Mouse (Mus musculus): ENCODE results near the gene Dnajc17. TPM values are rescaled to one million over a fixed set of nuclear protein-coding genes. Genes with fewer than 3 reads are reported as not detected.

Gene Dnajc17
- polyA plus RNA-seq, 1 experiment from 2014 or later, result 26.2 TPM

DNA sequence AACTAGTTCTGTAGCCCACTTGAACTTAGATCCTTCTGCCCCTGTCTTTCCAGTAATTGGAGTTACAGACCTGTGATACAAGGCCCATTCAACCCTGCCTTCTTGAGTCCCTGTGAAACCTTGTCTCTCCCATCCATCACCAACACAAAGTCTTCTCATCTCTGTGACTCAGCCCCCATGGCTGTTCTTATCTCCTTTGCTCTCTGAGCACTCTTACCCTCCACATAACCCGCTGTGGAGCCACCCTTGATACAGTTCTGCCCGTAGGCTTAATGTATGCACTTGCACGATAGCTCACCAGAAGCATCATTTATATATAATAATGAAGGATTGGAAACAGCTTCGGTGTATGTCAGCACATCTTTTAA lies 32.2 kb upstream of the Dnajc17 start:
- H3K9ac ChIP-seq (replicated peaks; ENCODE audit: low read length), result no peak overlapping the region

DNA sequence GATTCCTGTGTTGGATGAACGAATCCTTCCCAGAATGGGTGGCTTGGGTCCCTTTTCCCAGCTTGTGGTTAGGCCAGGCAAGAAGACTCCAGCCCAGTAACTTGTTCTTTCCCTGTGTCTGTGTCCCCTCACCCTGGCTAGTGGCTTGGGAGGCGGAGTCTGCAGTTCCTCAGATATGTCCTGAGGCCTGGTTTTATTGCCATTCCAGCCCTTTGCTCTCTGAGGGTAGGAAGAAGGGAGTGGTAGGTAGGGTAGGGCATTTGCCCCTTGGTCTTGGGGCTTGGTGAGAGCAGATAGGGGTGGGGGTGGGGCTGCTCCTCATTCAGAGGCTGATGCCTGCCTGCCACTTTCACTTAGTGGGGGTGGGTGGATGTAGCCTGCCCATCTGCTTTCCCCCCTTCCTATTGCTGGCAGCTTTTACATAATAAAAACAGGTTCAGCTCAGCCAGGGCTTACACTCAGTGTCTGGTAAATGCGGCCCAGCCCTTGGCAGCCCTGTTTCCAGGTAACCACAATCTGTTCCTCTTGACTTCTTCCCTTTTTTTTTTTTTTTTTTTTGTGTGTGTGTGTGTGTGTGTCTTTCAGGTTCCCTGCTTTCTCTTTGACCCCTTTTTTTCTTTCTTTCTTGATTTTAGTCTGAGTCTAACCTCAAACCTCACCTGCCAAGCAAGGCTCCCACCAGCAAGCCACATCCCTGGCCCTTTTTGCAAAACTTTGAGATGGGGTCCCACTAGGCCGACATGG lies 31.7 kb upstream of the Dnajc17 start:
- H3K27ac ChIP-seq (replicated peaks; ENCODE audit: low read depth, low read length), result no peak overlapping the region

More for the DNA sequence above, 32.2 kb upstream of the Dnajc17 start:
- Histone ChIP-seq H3K9me3 (replicated peaks; ENCODE audit: control insufficient read depth, low read length) (no peaks in the 10 kb centered on the region), H3K4me2 (ENCODE audit: low read depth, low read length) (no peak overlapping the region), H3K4me3 (ENCODE audit: low read depth, low read length) (no peak overlapping the region), H3K36me3 (replicated peaks; ENCODE audit: control insufficient read depth, insufficient read depth, low read depth, low read length) (no peaks in the 10 kb centered on the region), H3K27me3 (ENCODE audit: control insufficient read depth, insufficient read depth, low read length) (peaks cover 35% of the 10 kb centered on the region), H3K27ac (replicated peaks; ENCODE audit: low read depth, low read length) (no peak overlapping the region), H3K4me1 (ENCODE audit: control insufficient read depth, insufficient read depth, low read length) (0 out of 2 replicates have a peak, but pooled peaks cover 5% of the 10 kb centered on the region)
- WGBS, result 89% methylated on average over 4 of the region's 4 CpGs
- ATAC-seq (replicated peaks; ENCODE audit: insufficient number of reproducible peaks, low FRiP score, low TSS enrichment, low read depth) (no peak), DNase-seq (ENCODE audit: low spot score) (no peak)

DNA sequence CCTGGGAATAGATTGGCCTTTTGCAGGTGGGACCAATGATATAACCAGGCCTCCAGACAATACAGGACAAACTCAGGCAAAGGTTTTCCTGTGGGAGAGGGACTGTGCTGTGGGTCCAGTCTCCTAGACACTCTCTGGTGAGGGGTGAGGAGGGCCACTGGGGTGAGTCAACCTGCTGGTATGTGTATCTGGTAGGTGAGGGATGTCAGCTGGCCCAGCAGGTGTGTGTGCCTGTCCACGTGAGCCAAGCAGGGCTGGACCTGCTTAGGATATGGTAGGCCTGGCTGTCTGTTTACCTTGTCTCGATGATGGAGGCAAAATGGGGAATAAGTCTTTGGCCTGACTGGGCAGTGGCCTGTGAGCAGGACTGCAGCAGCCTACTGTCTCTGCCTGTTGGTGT lies 30.1 kb upstream of the Dnajc17 start:
- DNase-seq (ENCODE audit: low spot score) (no peak), ATAC-seq (replicated peaks; ENCODE audit: insufficient number of reproducible peaks, low FRiP score, low TSS enrichment, low read depth) (no peak)
- Histone ChIP-seq H3K9ac (replicated peaks; ENCODE audit: low read length) (no peak overlapping the region), H3K4me1 (ENCODE audit: control insufficient read depth, insufficient read depth, low read length) (0 out of 2 replicates have a peak, but pooled peaks cover 5% of the 10 kb centered on the region), H3K4me3 (ENCODE audit: low read depth, low read length) (no peak overlapping the region), H3K27ac (replicated peaks; ENCODE audit: low read depth, low read length) (no peak overlapping the region), H3K36me3 (replicated peaks; ENCODE audit: control insufficient read depth, insufficient read depth, low read depth, low read length) (no peaks in the 10 kb centered on the region), H3K9me3 (replicated peaks; ENCODE audit: control insufficient read depth, low read length) (no peaks in the 10 kb centered on the region), H3K4me2 (ENCODE audit: low read depth, low read length) (no peak overlapping the region), H3K27me3 (ENCODE audit: control insufficient read depth, insufficient read depth, low read length) (peaks cover 35% of the 10 kb centered on the region)
- 52% methylated on average over 2 of the region's 2 CpGs for WGBS

More for the DNA sequence above, 31.7 kb upstream of the Dnajc17 start:
- H3K27me3 ChIP-seq (ENCODE audit: control insufficient read depth, insufficient read depth, low read length), result peaks cover 35% of the 10 kb centered on the region
- WGBS, result 69% methylated on average over 4 of the region's 4 CpGs
- DNase-seq (ENCODE audit: low spot score) (no peak), ATAC-seq (replicated peaks; ENCODE audit: insufficient number of reproducible peaks, low FRiP score, low TSS enrichment, low read depth) (no peak)
- 0 out of 2 replicates have a peak, but pooled peaks cover 5% of the 10 kb centered on the region for H3K4me1 ChIP-seq (ENCODE audit: control insufficient read depth, insufficient read depth, low read length)
- H3K9ac ChIP-seq (replicated peaks; ENCODE audit: low read length), result no peak overlapping the region
- H3K4me3 ChIP-seq (ENCODE audit: low read depth, low read length), result no peak overlapping the region
- H3K36me3 ChIP-seq (replicated peaks; ENCODE audit: control insufficient read depth, insufficient read depth, low read depth, low read length), result no peaks in the 10 kb centered on the region
- no peaks in the 10 kb centered on the region for H3K9me3 ChIP-seq (replicated peaks; ENCODE audit: control insufficient read depth, low read length)
- H3K4me2 ChIP-seq (ENCODE audit: low read depth, low read length), result no peak overlapping the region

DNA sequence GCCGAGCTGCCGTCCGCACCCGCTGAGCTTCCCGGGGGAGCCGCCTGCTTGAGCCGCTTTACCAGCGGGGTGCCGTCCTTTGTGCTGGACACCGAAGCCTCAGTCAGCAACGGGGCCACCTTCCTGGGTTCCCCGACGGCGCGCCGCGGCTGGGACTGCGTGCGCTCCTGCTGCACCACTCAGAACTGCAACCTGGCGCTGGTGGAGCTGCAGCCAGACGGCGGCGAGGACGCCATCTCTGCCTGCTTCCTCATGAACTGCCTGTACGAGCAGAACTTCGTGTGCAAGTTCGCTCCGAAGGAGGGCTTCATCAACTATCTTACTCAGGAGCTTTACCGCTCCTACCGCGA lies 29.3 kb upstream of the Dnajc17 start:
- H3K9ac ChIP-seq (replicated peaks; ENCODE audit: low read length), result peak overlapping the region; percentile 40
- H3K4me1 ChIP-seq (ENCODE audit: control insufficient read depth, insufficient read depth, low read length), result 0 out of 2 replicates have a peak, but pooled peaks cover 5% of the 10 kb centered on the region
- H3K27me3 ChIP-seq (ENCODE audit: control insufficient read depth, insufficient read depth, low read length), result peaks cover 35% of the 10 kb centered on the region
- H3K4me2 ChIP-seq (ENCODE audit: low read depth, low read length), result peak overlapping the region; percentile 71
- peak overlapping the region; percentile 40 for H3K4me3 ChIP-seq (ENCODE audit: low read depth, low read length)
- WGBS, result under 1% methylated on average over 31 of the region's 31 CpGs
- ATAC-seq (replicated peaks; ENCODE audit: insufficient number of reproducible peaks, low FRiP score, low TSS enrichment, low read depth) (no peak), DNase-seq (ENCODE audit: low spot score) (peak; percentile 30)
- no peaks in the 10 kb centered on the region for H3K9me3 ChIP-seq (replicated peaks; ENCODE audit: control insufficient read depth, low read length)
- H3K27ac ChIP-seq (replicated peaks; ENCODE audit: low read depth, low read length), result no peak overlapping the region
- H3K36me3 ChIP-seq (replicated peaks; ENCODE audit: control insufficient read depth, insufficient read depth, low read depth, low read length), result no peaks in the 10 kb centered on the region

DNA sequence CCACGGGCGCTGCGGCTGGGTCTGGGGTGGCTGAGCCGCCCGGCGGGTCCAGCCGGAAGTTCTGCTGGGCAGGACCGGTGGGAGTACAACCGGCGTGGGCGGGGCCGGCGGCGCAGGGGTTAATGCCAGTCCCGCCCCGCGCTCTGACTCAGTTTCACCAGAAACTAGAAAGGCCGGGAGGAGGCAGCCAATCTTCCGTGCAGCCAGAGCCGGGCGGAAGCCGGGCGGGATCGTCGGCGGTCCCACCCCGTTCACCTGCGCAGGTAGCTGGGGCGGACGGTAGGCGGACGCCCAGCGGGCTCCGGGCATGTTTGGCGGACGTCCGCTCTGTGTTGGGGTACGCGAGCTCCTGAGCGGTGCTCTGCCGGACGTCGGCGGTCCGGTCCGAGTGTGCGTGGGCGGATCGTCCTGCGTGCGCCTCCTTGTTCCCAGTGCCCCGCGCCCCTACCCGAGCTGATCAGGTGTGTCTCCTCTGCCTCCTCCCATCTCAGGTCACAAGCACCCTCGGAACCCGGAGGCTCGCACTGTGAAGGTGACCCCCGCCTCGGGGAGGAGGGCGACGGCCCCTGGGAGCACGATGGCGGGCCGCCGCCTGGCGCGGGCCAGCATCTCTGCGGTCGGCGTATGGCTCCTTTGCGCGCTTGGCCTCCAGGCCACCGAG lies 28.7 kb upstream of the Dnajc17 start, which contains the start of gene Spint1:
TSS of gene Spint1 (plus strand) at position 153 of the 661 bp plus-strand sequence.
- Histone ChIP-seq H3K9ac (replicated peaks; ENCODE audit: low read length) (peak within 1 kb of the TSS; percentile 40), H3K27ac (replicated peaks; ENCODE audit: low read depth, low read length) (no peak within 1 kb of the TSS), H3K4me2 (ENCODE audit: low read depth, low read length) (peak within 1 kb of the TSS; percentile 71), H3K36me3 (replicated peaks; ENCODE audit: control insufficient read depth, insufficient read depth, low read depth, low read length) (no peaks in the 10 kb centered on the region), H3K4me1 (ENCODE audit: control insufficient read depth, insufficient read depth, low read length) (0 out of 2 replicates have a peak, but pooled peaks cover 5% of the 10 kb centered on the region), H3K27me3 (ENCODE audit: control insufficient read depth, insufficient read depth, low read length) (peaks cover 35% of the 10 kb centered on the region), H3K4me3 (ENCODE audit: low read depth, low read length) (peak within 1 kb of the TSS; percentile 40), H3K9me3 (replicated peaks; ENCODE audit: control insufficient read depth, low read length) (no peaks in the 10 kb centered on the region)
- DNase-seq (ENCODE audit: low spot score) (peak; percentile 10), ATAC-seq (replicated peaks; ENCODE audit: insufficient number of reproducible peaks, low FRiP score, low TSS enrichment, low read depth) (peak; percentile 45; the same call in 1 of the 2 replicates)
- 1% methylated on average over 65 of the region's 73 CpGs for whole genome bisulfite sequencing

DNA sequence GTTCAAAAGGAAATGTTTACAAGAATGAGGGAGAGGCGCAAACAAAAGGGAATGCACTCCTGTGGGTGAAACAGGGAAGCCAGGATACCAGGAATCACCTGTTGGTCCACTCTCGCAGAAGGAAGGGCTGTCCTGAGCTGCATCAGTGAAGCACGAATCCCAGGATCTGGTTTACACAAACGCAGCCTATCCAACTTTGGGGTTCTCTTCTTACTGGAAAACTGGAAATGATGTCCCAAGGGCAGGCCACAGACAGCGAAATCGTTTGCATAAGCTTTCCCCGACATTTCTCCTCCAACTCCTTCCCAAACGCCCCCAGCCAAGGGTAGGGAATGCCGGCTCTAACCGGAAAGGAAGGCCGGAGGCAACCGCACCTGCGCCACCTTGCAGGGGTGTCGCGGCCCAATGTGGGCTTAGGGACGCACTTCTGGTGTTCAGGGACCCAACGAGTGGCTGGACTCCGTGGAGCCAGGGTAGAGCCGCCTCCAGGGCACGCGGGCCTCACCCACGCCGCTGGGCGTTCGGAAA lies 28.2 kb upstream of the Dnajc17 start:
- H3K4me2 ChIP-seq (ENCODE audit: low read depth, low read length), result peak overlapping the region; percentile 71
- peak overlapping the region; percentile 40 for H3K4me3 ChIP-seq (ENCODE audit: low read depth, low read length)
- no peak for DNase-seq (ENCODE audit: low spot score)
- no peaks in the 10 kb centered on the region for H3K9me3 ChIP-seq (replicated peaks; ENCODE audit: control insufficient read depth, low read length)
- H3K4me1 ChIP-seq (ENCODE audit: control insufficient read depth, insufficient read depth, low read length), result 0 out of 2 replicates have a peak, but pooled peaks cover 5% of the 10 kb centered on the region
- H3K27me3 ChIP-seq (ENCODE audit: control insufficient read depth, insufficient read depth, low read length), result peaks cover 35% of the 10 kb centered on the region
- peak overlapping the region; percentile 40; the same call in 1 of the 2 replicates for H3K9ac ChIP-seq (replicated peaks; ENCODE audit: low read length)
- no peaks in the 10 kb centered on the region for H3K36me3 ChIP-seq (replicated peaks; ENCODE audit: control insufficient read depth, insufficient read depth, low read depth, low read length)
- H3K27ac ChIP-seq (replicated peaks; ENCODE audit: low read depth, low read length), result no peak overlapping the region
- ATAC-seq (replicated peaks; ENCODE audit: insufficient number of reproducible peaks, low FRiP score, low TSS enrichment, low read depth), result no peak; the same call in 1 of the 2 replicates
- 5% methylated on average over 25 of the region's 25 CpGs for WGBS

DNA sequence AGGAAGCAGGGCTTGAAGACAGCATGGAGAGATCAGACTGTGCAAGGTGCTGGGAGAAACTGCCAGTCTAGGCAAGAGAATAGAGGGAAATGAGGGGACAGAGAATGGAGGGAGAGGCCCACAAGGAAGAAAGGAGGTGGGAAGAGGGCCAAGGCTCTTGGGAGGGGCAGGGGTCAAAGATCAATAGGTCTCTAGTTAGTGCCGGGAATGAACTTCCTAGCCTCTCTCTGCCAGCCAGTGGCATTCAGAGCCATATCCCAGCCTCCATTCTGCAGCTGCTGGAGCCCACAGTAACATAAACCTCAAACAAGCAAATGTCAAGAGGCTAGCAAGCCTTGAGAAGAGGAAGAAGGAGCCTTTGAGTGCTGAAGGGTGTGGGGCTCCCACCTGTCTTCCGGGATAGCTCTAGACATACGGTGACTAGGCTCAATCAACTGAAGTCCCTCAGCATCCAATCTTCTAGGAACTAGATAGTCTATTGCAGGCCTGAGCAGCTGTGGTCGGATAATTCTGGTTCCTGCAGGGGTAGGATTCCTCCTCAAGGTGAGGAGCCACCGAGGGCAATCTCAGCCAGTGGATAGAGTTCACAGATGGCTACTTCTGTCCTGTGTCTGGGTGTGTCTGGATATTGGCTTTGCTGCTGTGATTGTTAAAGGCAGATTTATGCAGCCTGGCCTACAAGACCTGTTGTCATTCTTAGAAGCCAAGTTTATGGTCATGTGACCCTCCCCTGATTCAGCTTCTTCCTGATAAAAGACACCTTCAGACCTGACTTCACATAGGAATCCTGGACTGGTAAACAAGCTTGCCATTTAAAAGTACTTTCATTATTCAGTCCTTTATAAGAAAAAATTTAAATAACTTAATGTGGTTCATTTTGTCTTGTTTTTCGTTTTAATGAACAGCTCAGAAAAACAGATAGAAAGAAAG lies 21.4 kb upstream of the Dnajc17 start, which contains the start of gene Ppp1r14d:
TSS of gene Ppp1r14d (minus strand) at position 132 of the 930 bp plus-strand sequence.
- H3K4me2 ChIP-seq (ENCODE audit: low read depth, low read length), result no peak within 1 kb of the TSS
- DNase-seq (ENCODE audit: low spot score) (no peak), ATAC-seq (replicated peaks; ENCODE audit: insufficient number of reproducible peaks, low FRiP score, low TSS enrichment, low read depth) (no peak)
- 68% methylated on average over 6 of the region's 6 CpGs for WGBS
- no peak within 1 kb of the TSS for H3K9ac ChIP-seq (replicated peaks; ENCODE audit: low read length)
- no peaks in the 10 kb centered on the region for H3K4me1 ChIP-seq (ENCODE audit: control insufficient read depth, insufficient read depth, low read length)
- H3K27me3 ChIP-seq (ENCODE audit: control insufficient read depth, insufficient read depth, low read length), result no peaks in the 10 kb centered on the region
- no peak within 1 kb of the TSS for H3K4me3 ChIP-seq (ENCODE audit: low read depth, low read length)
- no peaks in the 10 kb centered on the region for H3K9me3 ChIP-seq (replicated peaks; ENCODE audit: control insufficient read depth, low read length)
- no peak within 1 kb of the TSS for H3K27ac ChIP-seq (replicated peaks; ENCODE audit: low read depth, low read length)
- H3K36me3 ChIP-seq (replicated peaks; ENCODE audit: control insufficient read depth, insufficient read depth, low read depth, low read length), result no peaks in the 10 kb centered on the region

Measured in embryonic facial prominence, embryonic 11.5 days (tissue).